Mouse (Mus musculus) bone marrow, adult 2 months (tissue): Measurements from ENCODE around the gene Fgfr2.

Source experiments
- CTCF ChIP-seq: fragments of 200-500 bp; IDR thresholded peaks from 2 replicates; pipeline ENCODE4 v1.5.1; 2011; ENCODE audit warnings: low read length, control low read depth; ENCODE audit not compliant: control insufficient read depth, insufficient read depth
- POLR2A ChIP-seq: fragments of 200-500 bp; IDR thresholded peaks from 2 replicates; pipeline ENCODE4 v1.6.1; 2011; ENCODE audit warnings: low read depth, mild to moderate bottlenecking, control low read depth, low read length, borderline replicate concordance; ENCODE audit not compliant: control insufficient read depth

GRCm38 (mm10) chr7:130945730-130946129 is 2177.4 kb downstream of the Fgfr2 start:
- TF ChIP-seq CTCF (no peak), POLR2A (no peak)
